ENCODE assay signal across 8 mouse cellular contexts in genomic region chr2:13129859-13130258, GRCm38 (mm10).
A peak's percentile ranks its signal among the peaks of the same experiment; 100 is the strongest.
DNase-seq lines count a peak whose midpoint lies in the region; ATAC-seq and TF ChIP-seq lines count a peak whose summit lies in the region.
"Had no signal": no experiment of that assay in that cellular context is flagged by ENCODE, and none has a peak within 500 bp of the region (broad histone marks: within the 10 kb centered on the region; RNA-seq: fewer than 3 reads in every experiment).

No protein-coding gene starts in this region.

- H3K36me3 ChIP-seq in hindbrain, embryonic 13.5 days, result no peaks in the 10 kb centered on the region
- H3K36me3 ChIP-seq in midbrain, postnatal 0 days (ENCODE audit: insufficient read depth, low read length), result no peaks in the 10 kb centered on the region
- H3K36me3 ChIP-seq in heart, adult 2 months (ENCODE audit: control insufficient read depth, insufficient read depth, low read length), result no peaks in the 10 kb centered on the region

- peak overlapping the region; percentile 19; the same call in 1 of the 2 replicates for H3K27ac ChIP-seq in hindbrain, embryonic 13.5 days
- peak overlapping the region; percentile 26; the same call in 1 of the 2 replicates for H3K27ac ChIP-seq in midbrain, postnatal 0 days (ENCODE audit: low read depth, low read length)
- no peak overlapping the region for H3K27ac ChIP-seq in heart, adult 2 months

- 18% methylated on average over 10 of the region's 10 CpGs for WGBS in hindbrain, embryonic 13.5 days
- WGBS in midbrain, postnatal 0 days, result 32% methylated on average over 10 of the region's 10 CpGs
- WGBS in heart, adult 2 months, result 75% methylated on average over 10 of the region's 10 CpGs

- peak overlapping the region; percentile 49 for H3K4me2 ChIP-seq in hindbrain, embryonic 13.5 days
- H3K4me2 ChIP-seq in midbrain, postnatal 0 days (ENCODE audit: low read depth, low read length, poor library complexity, severe bottlenecking), result peak overlapping the region; percentile 46

- no peak for TF ChIP-seq POLR2A in heart, adult 2 months (IDR thresholded peaks at IDR 0.05; ENCODE audit: insufficient read depth, low read depth, low read length)

- no peak for TF ChIP-seq CTCF in midbrain, postnatal 0 days (IDR thresholded peaks at IDR 0.05)
- TF ChIP-seq CTCF in heart, adult 2 months (IDR thresholded peaks at IDR 0.05), result no peak

- H3K9ac ChIP-seq in hindbrain, embryonic 13.5 days, result peak overlapping the region; percentile 58; the same call in 1 of the 2 replicates
- H3K9ac ChIP-seq in midbrain, postnatal 0 days (replicated peaks; ENCODE audit: low read length, poor library complexity, severe bottlenecking), result no peak overlapping the region
- no peak overlapping the region for H3K9ac ChIP-seq in heart, adult 2 months (ENCODE audit: low read depth, low read length)

- H3K9me3 ChIP-seq in hindbrain, embryonic 13.5 days, result no peaks in the 10 kb centered on the region
- H3K9me3 ChIP-seq in midbrain, postnatal 0 days (ENCODE audit: low read length), result no peaks in the 10 kb centered on the region

- no peaks in the 10 kb centered on the region for H3K27me3 ChIP-seq in hindbrain, embryonic 13.5 days
- no peaks in the 10 kb centered on the region for H3K27me3 ChIP-seq in midbrain, postnatal 0 days (ENCODE audit: insufficient read depth, low read length)
- no peaks in the 10 kb centered on the region for H3K27me3 ChIP-seq in heart, adult 2 months (ENCODE audit: control insufficient read depth, insufficient read depth, low read length)

- peak; percentile 22 for DNase-seq in ZHBTc4 (ENCODE audit: low read depth, low spot score)
- peak; percentile 43 for DNase-seq in embryo, embryonic 10.5 days (ENCODE audit: low spot score)
- peak; percentile 27 for DNase-seq in midbrain, postnatal 0 days (ENCODE audit: low spot score)
- DNase-seq in adrenal gland, postnatal 10 days, result no peak
- no peak for DNase-seq in lung, adult 18-20 months
- no peak for DNase-seq in heart, adult 2 months
- DNase-seq: thymus, postnatal 36 days had no signal

- peak; percentile 87 for ATAC-seq in hindbrain, embryonic 13.5 days (ENCODE audit: low FRiP score)
- ATAC-seq in midbrain, postnatal 0 days (ENCODE audit: low FRiP score), result peak; percentile 54

- TF ChIP-seq EP300 in heart, adult 2 months (IDR thresholded peaks at IDR 0.05; ENCODE audit: insufficient read depth, low read depth, low read length), result no peak

- intact Hi-C loops in heart, adult 2 months (cut with DNase I), result no loop called here

- peak overlapping the region; percentile 23 for H3K4me3 ChIP-seq in hindbrain, embryonic 13.5 days
- no peak overlapping the region for H3K4me3 ChIP-seq in midbrain, postnatal 0 days (ENCODE audit: low read depth, low read length)
- H3K4me3 ChIP-seq in heart, adult 2 months, result no peak overlapping the region

- H3K79me2 ChIP-seq in heart, adult 2 months (replicated peaks; ENCODE audit: control insufficient read depth, insufficient read depth, low read length), result no peaks in the 10 kb centered on the region

- H3K4me1 ChIP-seq in hindbrain, embryonic 13.5 days (replicated peaks), result peaks cover 16% of the 10 kb centered on the region
- peaks cover 10% of the 10 kb centered on the region for H3K4me1 ChIP-seq in midbrain, postnatal 0 days (ENCODE audit: insufficient read depth, low read length)
- H3K4me1 ChIP-seq in heart, adult 2 months (ENCODE audit: control insufficient read depth, insufficient read depth, low read length), result no peaks in the 10 kb centered on the region

Comparison
In these comparisons a context has a peak if more than half of its experiments do, and no peak if none do; other contexts are left out.
1. DNase-seq: peak in ZHBTc4 (single experiment), embryo, embryonic 10.5 days (single experiment) and midbrain, postnatal 0 days (single experiment); none in adrenal gland, postnatal 10 days (single experiment), lung, adult 18-20 months (0 of 2) and heart, adult 2 months (0 of 2).